Mouse (Mus musculus) forebrain, embryonic 14.5 days (tissue): ENCODE data around the gene Map3k12. TPM values are rescaled to one million over a fixed set of nuclear protein-coding genes. Genes with fewer than 3 reads are reported as not detected.

Source experiments
- ATAC-seq: fragments of 200-750 bp; cut with Nextera tagmentation; 2 replicates; pipeline ENCODE4 v1.8.0; 2017; ENCODE audit warnings: mild to moderate bottlenecking, moderate library complexity
- DNase-seq: peaks from one replicate; pipeline ENCODE4 v3.0.0-alpha.2; 2015; ENCODE audit warnings: low spot score
- H3K27ac ChIP-seq: fragments of 300-500 bp; sonication (generic); 2 replicates; pipeline ENCODE4 v1.5.1; 2014; ENCODE audit warnings: low read depth, mild to moderate bottlenecking, control low read depth, low read length, moderate library complexity
- H3K27me3 ChIP-seq: fragments of 300-500 bp; sonication (generic); replicated peaks from 2 replicates; pipeline ENCODE4 v1.6.1; 2014; ENCODE audit warnings: low read length, control low read depth, mixed read lengths; ENCODE audit not compliant: control insufficient read depth, insufficient read depth
- H3K36me3 ChIP-seq: fragments of 300-500 bp; sonication (generic); 2 replicates; pipeline ENCODE4 v1.6.1; 2014; ENCODE audit warnings: low read length, control low read depth; ENCODE audit not compliant: control insufficient read depth, insufficient read depth
- H3K4me1 ChIP-seq: fragments of 300-500 bp; sonication (generic); 2 replicates; pipeline ENCODE4 v1.6.1; 2014; ENCODE audit warnings: antibody characterized with exemption, low read length, control low read depth; ENCODE audit not compliant: control insufficient read depth, insufficient read depth
- H3K4me2 ChIP-seq: fragments of 300-500 bp; sonication (generic); 2 replicates; pipeline ENCODE4 v1.6.1; 2014; ENCODE audit warnings: mild to moderate bottlenecking, control low read depth, low read length
- H3K4me3 ChIP-seq: fragments of 300-500 bp; sonication (generic); 2 replicates; pipeline ENCODE4 v1.5.1; 2014; ENCODE audit warnings: low read depth, low read length, control low read depth
- H3K9ac ChIP-seq: fragments of 300-500 bp; sonication (generic); 2 replicates; pipeline ENCODE4 v1.6.1; 2014; ENCODE audit warnings: mild to moderate bottlenecking, low read length, control low read depth, moderate library complexity
- H3K9me3 ChIP-seq: fragments of 300-500 bp; sonication (generic); replicated peaks from 2 replicates; pipeline ENCODE4 v1.6.1; 2016; ENCODE audit warnings: low read length, control low read depth, mixed read lengths; ENCODE audit not compliant: control insufficient read depth
- WGBS: fragments of 180-500 bp; shearing (Covaris S2); extraction: QIAGEN DNeasy Blood & Tissue Kit; methylation state at CpG from one replicate; pipeline ENCODE4 v1.1.7; 2014; 5-methylcytosine and 5-hydroxymethylcytosine counted together
- polyA plus RNA-seq: library from polyadenylated mRNA; unstranded; fragments of >200 nt; fragmentation: Nextera tagmentation; extraction: Ambion mirVana; gene quantifications from 2 replicates; pipeline ENCODE4 v1.2.1, GENCODE M21; 2014

Gene Map3k12
- polyA plus RNA-seq, 1 experiment from 2014 or later: 28.6 TPM

- Histone ChIP-seq H3K27me3 (no peaks in the 10 kb centered on the region), H3K9me3 (no peaks in the 10 kb centered on the region), H3K27ac (no peak overlapping the region), H3K36me3 (no peaks in the 10 kb centered on the region), H3K9ac (no peak overlapping the region), H3K4me3 (no peak overlapping the region), H3K4me1 (no peaks in the 10 kb centered on the region), H3K4me2 (no peak overlapping the region)
- ATAC-seq: no peak
- no peak for DNase-seq
- 24% methylated on average over 7 of the region's 7 CpGs for WGBS
Observed at GRCm38 (mm10) chr15:102450928-102451327, 65.9 kb downstream of the Map3k12 start.

GRCm38 (mm10) chr15:102449366-102449765, 67.5 kb downstream of the Map3k12 start:
- H3K9me3 ChIP-seq: no peaks in the 10 kb centered on the region
- H3K4me1 ChIP-seq: no peaks in the 10 kb centered on the region
- DNase-seq (no peak), ATAC-seq (no peak)
- WGBS: 74% methylated on average over 8 of the region's 8 CpGs
- no peak overlapping the region for H3K9ac ChIP-seq
- no peak overlapping the region for H3K27ac ChIP-seq
- no peaks in the 10 kb centered on the region for H3K27me3 ChIP-seq
- no peak overlapping the region for H3K4me3 ChIP-seq
- no peak overlapping the region for H3K4me2 ChIP-seq
- no peaks in the 10 kb centered on the region for H3K36me3 ChIP-seq

Other genes starting within 250 kb of the Map3k12 start
- gene Gm9918, start 246.5 kb downstream of the Map3k12 start, polyA plus RNA-seq: not detected in 2 replicates
- 43.8 and 48.8 TPM in 2 replicates for gene Mfsd5, start 237.6 kb downstream of the Map3k12 start, polyA plus RNA-seq
- 11.5 and 13.5 TPM in 2 replicates for gene Espl1, start 220.8 kb downstream of the Map3k12 start, polyA plus RNA-seq
- gene Pfdn5, start 190.9 kb downstream of the Map3k12 start, polyA plus RNA-seq: 509 and 642 TPM in 2 replicates
- gene Myg1, start 185.4 kb downstream of the Map3k12 start, polyA plus RNA-seq: 90.9 and 108 TPM in 2 replicates
- gene Aaas, start 166.3 kb downstream of the Map3k12 start, polyA plus RNA-seq: 43.2 and 48.2 TPM in 2 replicates
- 0.33 and 0.39 TPM in 2 replicates for gene Sp7, start 149.9 kb downstream of the Map3k12 start, polyA plus RNA-seq
- gene Sp1, start 110.9 kb downstream of the Map3k12 start, polyA plus RNA-seq: 6.6 and 7.0 TPM in 2 replicates
- gene Amhr2, start 71.7 kb downstream of the Map3k12 start, polyA plus RNA-seq: 0.11 and 0.25 TPM in 2 replicates
- 103 and 116 TPM in 2 replicates for gene Prr13, start 58.0 kb downstream of the Map3k12 start, polyA plus RNA-seq
- 187 and 226 TPM in 2 replicates for gene Pcbp2, start 46.5 kb downstream of the Map3k12 start, polyA plus RNA-seq
- 13.4 TPM in 1 of 2 replicates, not detected in the other for gene Gm10337, start 13.3 kb downstream of the Map3k12 start, polyA plus RNA-seq
- 83.9 and 90.7 TPM in 2 replicates for gene Tarbp2, start 1.1 kb upstream of the Map3k12 start, polyA plus RNA-seq
- 1.3 and 1.4 TPM in 2 replicates for gene Npff, start 7.9 kb upstream of the Map3k12 start, polyA plus RNA-seq
- gene Gm28047, start 108.0 kb upstream of the Map3k12 start, polyA plus RNA-seq: not detected in 2 replicates
- gene Atf7, start 108.4 kb upstream of the Map3k12 start, polyA plus RNA-seq: 12.6 and 15.4 TPM in 2 replicates
- 62.4 and 88.3 TPM in 2 replicates for gene Atp5g2, start 155.3 kb upstream of the Map3k12 start, polyA plus RNA-seq
- 48.2 and 61.2 TPM in 2 replicates for gene Calcoco1, start 205.1 kb upstream of the Map3k12 start, polyA plus RNA-seq